Mouse (Mus musculus): Measurements from ENCODE around the gene Hoxb4. TPM values are rescaled to one million over a fixed set of nuclear protein-coding genes. Genes with fewer than 3 reads are reported as not detected.

Hoxb4 gene
- total and polyA plus RNA-seq, 3 experiments = 2.7 to 5.5 (median 3.3) TPM

- no peak overlapping the region for H3K27ac ChIP-seq (ENCODE audit: insufficient read depth, low read depth)
- dilution Hi-C loops (cut with MboI; ENCODE audit: extremely low pct_ligation_motif_present, extremely low pct_unique_long_range_greater_than_20kb, low sequenced_read_pairs) = no loop called here
- no peak overlapping the region for H3K4me2 ChIP-seq (ENCODE audit: insufficient read depth, low read depth, poor library complexity, severe bottlenecking)
- H3K4me1 ChIP-seq (ENCODE audit: control insufficient read depth in 1 of 2, insufficient read depth in 2 of 2) = no peaks in the 10 kb centered on the region
- DNase-seq (ENCODE audit: extremely low read depth) = no peak
- peaks cover 10% of the 10 kb centered on the region for H3K27me3 ChIP-seq (replicated peaks)
- no peak overlapping the region for H3K4me3 ChIP-seq (replicated peaks in 1 of 3; ENCODE audit: low read depth in 2 of 3, low read length in 2 of 3, poor library complexity in 1 of 3)
- TF ChIP-seq KAT2A (IDR thresholded peaks at IDR 0.05; ENCODE audit: insufficient replicate concordance, low read length) = no peak
- TF ChIP-seq NELFE (IDR thresholded peaks at IDR 0.05; ENCODE audit: low read depth, low read length) = no peak
- no peak for TF ChIP-seq POLR2A (IDR thresholded peaks at IDR 0.05; ENCODE audit: low read depth, low read length)
- TF ChIP-seq RAD21 (IDR thresholded peaks at IDR 0.05; ENCODE audit: low read depth, low read length) = no peak
- no peak for TF ChIP-seq CHD2 (IDR thresholded peaks at IDR 0.05; ENCODE audit: low read length)
- TF ChIP-seq ZNF384 (IDR thresholded peaks at IDR 0.05; ENCODE audit: low read depth, low read length) = no peak
- no peak for TF ChIP-seq JUND (conservative IDR thresholded peaks at IDR 0.05; ENCODE audit: low read depth, low read length)
- no peak for TF ChIP-seq ZC3H11A (IDR thresholded peaks at IDR 0.05; ENCODE audit: low read depth, low read length)
- TF ChIP-seq TCF12 (IDR thresholded peaks at IDR 0.05; ENCODE audit: low read depth, low read length) = no peak
- TF ChIP-seq MEF2A (IDR thresholded peaks at IDR 0.05; ENCODE audit: borderline replicate concordance, low read depth, low read length) = no peak
- no peak for TF ChIP-seq MAZ (IDR thresholded peaks at IDR 0.05; ENCODE audit: low read depth, low read length)
- no peak for TF ChIP-seq SIN3A (IDR thresholded peaks at IDR 0.05; ENCODE audit: low read length)
- TF ChIP-seq ZKSCAN1 (IDR thresholded peaks at IDR 0.05; ENCODE audit: borderline replicate concordance, low read depth, low read length) = no peak
- TF ChIP-seq CHD1 (IDR thresholded peaks at IDR 0.05; ENCODE audit: low read depth, low read length) = no peak
- no peak for TF ChIP-seq JUN (IDR thresholded peaks at IDR 0.05; ENCODE audit: insufficient read depth, low read depth, low read length)
- TF ChIP-seq BHLHE40 (IDR thresholded peaks at IDR 0.05; ENCODE audit: low read depth, low read length) = no peak
- no peaks in the 10 kb centered on the region for H3K9me3 ChIP-seq (replicated peaks; ENCODE audit: low read length)
- no peaks in the 10 kb centered on the region for H3K79me2 ChIP-seq (replicated peaks; ENCODE audit: control insufficient read depth, extremely low read depth, insufficient read depth, poor library complexity, severe bottlenecking)
- peaks cover 0 to 2% of the 10 kb centered on the region in 2 experiments for H3K36me3 ChIP-seq (replicated peaks in 1 of 2; ENCODE audit: control insufficient read depth in 1 of 2, insufficient read depth in 1 of 2, low read length in 1 of 2)
- H3K9ac ChIP-seq (ENCODE audit: insufficient read depth, low read depth) = no peak overlapping the region
- in situ Hi-C loops (cut with MboI; ENCODE audit: low pct_ligation_motif_present, low pct_unique_long_range_greater_than_20kb, low sequenced_read_pairs) = loop anchor here (5.0 kb wide), 1 partner anchor 35 kb away; no protein-coding TSS in a partner anchor
Measured at GRCm38 (mm10) chr11:96337026-96337425, 19.0 kb downstream of the Hoxb4 start.

GRCm38 (mm10) chr11:96338957-96339855 is 21.1 kb downstream of the Hoxb4 start:
- Histone ChIP-seq H3K4me2 (ENCODE audit: insufficient read depth, low read depth, poor library complexity, severe bottlenecking) (no peak overlapping the region), H3K27me3 (replicated peaks) (peaks cover 10% of the 10 kb centered on the region), H3K9me3 (replicated peaks; ENCODE audit: low read length) (peaks cover 2% of the 10 kb centered on the region), H3K4me1 (ENCODE audit: control insufficient read depth in 1 of 2, insufficient read depth in 2 of 2) (peaks cover 3 to 8% of the 10 kb centered on the region in 2 experiments; a peak in 2 of 4 replicates), H3K4me3 (replicated peaks in 1 of 3; ENCODE audit: low read depth in 2 of 3, low read length in 2 of 3, poor library complexity in 1 of 3) (no peak overlapping the region), H3K79me2 (replicated peaks; ENCODE audit: control insufficient read depth, extremely low read depth, insufficient read depth, poor library complexity, severe bottlenecking) (no peaks in the 10 kb centered on the region), H3K9ac (ENCODE audit: insufficient read depth, low read depth) (no peak overlapping the region), H3K27ac (ENCODE audit: insufficient read depth, low read depth) (no peak overlapping the region), H3K36me3 (replicated peaks in 1 of 2; ENCODE audit: control insufficient read depth in 1 of 2, insufficient read depth in 1 of 2, low read length in 1 of 2) (peaks cover 0 to 2% of the 10 kb centered on the region in 2 experiments)
- no peak for TF ChIP-seq UBTF (IDR thresholded peaks at IDR 0.05; ENCODE audit: low read depth, low read length)
- no peak for TF ChIP-seq NELFE (IDR thresholded peaks at IDR 0.05; ENCODE audit: low read depth, low read length)
- TF ChIP-seq ELF1 (IDR thresholded peaks at IDR 0.05; ENCODE audit: low read depth, low read length) = no peak
- TF ChIP-seq BHLHE40 (IDR thresholded peaks at IDR 0.05; ENCODE audit: low read depth, low read length) = no peak
- TF ChIP-seq USF2 (conservative IDR thresholded peaks at IDR 0.05; ENCODE audit: low read depth, low read length) = no peak
- TF ChIP-seq ZNF384 (IDR thresholded peaks at IDR 0.05; ENCODE audit: low read depth, low read length) = no peak
- no peak for TF ChIP-seq MXI1 (IDR thresholded peaks at IDR 0.05; ENCODE audit: low read depth, low read length)
- no peak for TF ChIP-seq JUN (IDR thresholded peaks at IDR 0.05; ENCODE audit: insufficient read depth, low read depth, low read length)
- no peak for TF ChIP-seq SIN3A (IDR thresholded peaks at IDR 0.05; ENCODE audit: low read length)
- no peak for TF ChIP-seq GABPA (IDR thresholded peaks at IDR 0.05; ENCODE audit: insufficient replicate concordance, low read depth, low read length)
- no peak for DNase-seq (ENCODE audit: extremely low read depth)
- in situ Hi-C loops (cut with MboI; ENCODE audit: low pct_ligation_motif_present, low pct_unique_long_range_greater_than_20kb, low sequenced_read_pairs) (loop anchor here (5.0 kb wide), 1 partner anchor 33 kb away; no protein-coding TSS in a partner anchor), dilution Hi-C loops (cut with MboI; ENCODE audit: extremely low pct_ligation_motif_present, extremely low pct_unique_long_range_greater_than_20kb, low sequenced_read_pairs) (no loop called here)
